Mouse (Mus musculus): ENCODE measurements around the gene Mib2.
"Not testable (repeated sequence)": the region's sequence is repeated elsewhere in the genome, so short reads cannot be mapped to it uniquely, and the experiment has no call there.

Mib2 gene

GRCm38 (mm10) chr4:155668689-155669597, at the start of gene Mib2:
Gene Mib2 (minus strand): TSS chr4:155669198.
- DNase-seq (ENCODE audit: low read depth, low spot score): peak; percentile 98

DNA sequence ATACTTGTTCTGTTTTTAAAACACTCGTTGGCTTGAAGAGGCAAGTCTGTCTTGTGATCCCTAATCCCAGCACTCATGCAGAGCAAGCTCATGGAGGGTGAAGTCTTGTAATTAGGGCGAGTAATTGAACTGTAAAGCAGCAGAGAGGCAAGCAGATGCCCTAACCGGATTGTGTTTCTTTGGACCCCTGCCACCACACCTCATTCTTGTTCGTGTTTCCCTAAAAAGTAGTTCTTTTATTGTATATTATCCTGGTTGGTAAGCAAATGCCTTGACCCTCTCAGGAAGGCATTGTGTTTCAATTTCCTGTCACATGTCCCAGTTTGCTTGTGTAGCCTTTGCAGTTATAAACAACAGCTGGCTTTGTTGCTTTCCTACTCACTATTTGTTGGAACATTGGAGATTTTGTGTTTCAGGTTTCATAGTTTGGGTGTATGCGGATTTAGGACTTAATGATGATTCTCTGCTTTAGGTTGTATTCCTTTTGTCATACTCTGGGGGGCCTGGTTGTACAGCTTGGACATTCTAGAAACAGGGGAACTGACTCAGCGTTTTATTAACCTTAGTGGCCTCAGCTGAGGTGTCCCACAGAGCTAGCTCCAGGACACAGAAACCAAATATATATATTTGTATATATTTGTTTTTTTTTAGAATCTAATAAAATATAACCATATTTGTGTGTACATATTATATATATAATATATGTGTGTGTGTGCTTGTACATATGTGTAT, 41.7 kb upstream of the Mib2 start:
- DNase-seq (ENCODE audit: low read depth, low spot score): no peak

- DNase-seq (ENCODE audit: low read depth, low spot score): no peak
Observed at GRCm38 (mm10) chr4:155708988-155709387, 40.0 kb upstream of the Mib2 start.

DNA sequence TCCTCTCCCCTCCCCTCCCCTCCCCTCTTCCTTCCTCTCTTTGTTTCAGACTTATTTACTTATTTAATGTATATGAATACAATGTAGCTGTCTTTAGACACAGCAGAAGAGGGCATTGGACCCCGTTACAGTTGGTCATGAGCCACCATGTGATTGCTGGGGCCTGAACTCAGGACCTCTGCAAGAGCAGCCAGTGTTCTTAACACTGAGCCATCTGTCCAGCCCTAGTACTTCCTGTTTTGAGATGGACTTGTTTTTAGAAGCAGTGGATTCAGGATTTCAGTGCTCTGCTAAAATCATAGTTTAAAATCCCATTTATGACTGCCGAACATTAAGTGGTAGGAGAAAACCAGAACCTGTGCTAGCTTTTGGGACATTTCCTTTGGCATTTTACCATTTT, 39.6 kb upstream of the Mib2 start:
- DNase-seq (ENCODE audit: low read depth, low spot score): no peak

DNA sequence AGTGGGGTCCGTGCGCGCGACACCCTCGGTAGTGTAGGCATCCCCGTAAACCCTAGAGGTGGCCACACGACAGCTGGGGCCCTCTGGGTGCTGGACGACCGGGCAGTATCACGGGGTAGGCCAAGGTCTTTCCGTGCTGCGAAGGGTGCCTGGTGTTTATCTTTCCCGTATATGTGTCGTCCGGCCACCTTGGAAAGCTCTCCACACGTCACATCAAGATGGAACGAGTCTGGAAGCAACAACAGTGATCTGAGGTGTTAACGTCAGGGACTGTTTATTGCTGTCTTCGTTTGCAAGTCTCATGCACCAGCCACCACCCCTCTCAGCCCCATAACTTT, 36.6 kb upstream of the Mib2 start:
- DNase-seq (ENCODE audit: low read depth, low spot score): no peak

GRCm38 (mm10) chr4:155704721-155705591, 36.0 kb upstream of the Mib2 start, which contains the start of gene Ssu72:
Gene Ssu72 (plus strand): TSS chr4:155704800.
- peak; percentile 96 for DNase-seq (ENCODE audit: low read depth, low spot score)

DNA sequence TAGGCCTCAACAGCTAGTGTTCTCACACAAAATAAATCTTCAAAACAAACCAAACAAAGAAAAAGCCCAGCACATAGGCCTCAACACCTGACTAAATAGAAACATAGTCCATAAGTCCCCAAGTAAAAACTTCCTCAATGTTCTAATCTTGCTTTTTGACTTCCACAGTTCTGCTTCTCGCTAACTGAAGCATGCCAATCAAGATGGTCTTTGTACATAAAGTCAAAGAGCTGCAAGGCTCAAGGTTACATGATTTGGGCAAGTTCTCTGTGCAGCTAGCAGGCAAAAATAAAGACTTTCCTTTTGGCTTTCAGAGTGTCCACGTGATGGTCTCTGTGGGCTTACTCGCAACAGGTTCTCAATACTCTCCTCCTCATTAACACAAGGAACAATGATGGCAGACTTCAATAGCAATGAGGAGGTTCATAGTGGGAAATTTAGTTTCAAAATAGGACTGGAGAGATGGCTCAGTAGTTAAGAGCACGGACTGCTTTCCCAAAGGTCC, 34.5 kb upstream of the Mib2 start:
- DNase-seq (ENCODE audit: low read depth, low spot score): no peak

DNA sequence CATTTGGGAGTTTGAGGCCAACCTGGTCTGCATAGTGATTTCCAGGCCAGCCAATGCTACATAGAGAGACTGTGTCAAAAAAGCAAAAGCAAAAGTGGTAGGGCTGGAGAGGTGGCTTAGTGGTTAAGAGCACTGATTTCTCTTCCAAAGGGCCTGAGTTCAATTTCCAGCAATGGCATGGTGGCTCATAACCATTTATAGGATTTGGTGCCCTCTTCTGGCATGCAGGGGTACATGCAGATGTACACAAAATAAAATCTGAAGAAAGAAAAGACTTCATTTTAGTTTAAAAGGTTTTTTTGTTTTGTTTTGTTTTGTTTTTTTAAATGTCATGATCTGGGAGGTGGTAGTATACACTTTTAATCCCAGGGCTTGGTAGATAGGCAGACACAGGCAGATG, 31.4 kb upstream of the Mib2 start:
- no peak for DNase-seq (ENCODE audit: low read depth, low spot score)

- DNase-seq (ENCODE audit: low read depth, low spot score): no peak
Observed at GRCm38 (mm10) chr4:155696261-155697255, 27.6 kb upstream of the Mib2 start.

GRCm38 (mm10) chr4:155695531-155696062, 26.6 kb upstream of the Mib2 start:
- DNase-seq (ENCODE audit: low read depth, low spot score): no peak

- DNase-seq (ENCODE audit: low read depth, low spot score): peak; percentile 66
Observed at GRCm38 (mm10) chr4:155694482-155695401, 25.7 kb upstream of the Mib2 start.

DNA sequence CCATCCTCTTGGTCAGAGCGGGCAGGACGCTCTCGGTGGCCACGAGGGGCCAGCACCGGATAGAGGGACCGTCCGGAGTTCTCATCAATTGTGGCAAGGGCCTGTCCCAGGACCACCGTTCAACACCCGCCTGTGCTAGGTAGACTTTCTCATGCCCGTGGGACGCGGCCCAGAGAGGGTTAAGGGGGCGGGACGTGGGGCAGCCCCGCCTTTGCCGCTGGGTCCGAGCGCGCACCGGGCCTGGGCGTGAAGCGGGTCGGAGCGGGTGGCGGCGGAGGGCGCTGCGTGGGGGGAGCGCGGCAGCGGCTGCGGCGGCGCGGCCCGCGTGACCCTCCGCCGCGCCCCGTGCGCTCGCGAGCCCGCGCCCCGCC, 25.1 kb upstream of the Mib2 start, which contains the start of gene Fndc10:
Gene Fndc10, plus strand, starts transcription at position 232 of the 371 bp plus-strand sequence.
- peak; percentile 49 for DNase-seq (ENCODE audit: low read depth, low spot score)

DNA sequence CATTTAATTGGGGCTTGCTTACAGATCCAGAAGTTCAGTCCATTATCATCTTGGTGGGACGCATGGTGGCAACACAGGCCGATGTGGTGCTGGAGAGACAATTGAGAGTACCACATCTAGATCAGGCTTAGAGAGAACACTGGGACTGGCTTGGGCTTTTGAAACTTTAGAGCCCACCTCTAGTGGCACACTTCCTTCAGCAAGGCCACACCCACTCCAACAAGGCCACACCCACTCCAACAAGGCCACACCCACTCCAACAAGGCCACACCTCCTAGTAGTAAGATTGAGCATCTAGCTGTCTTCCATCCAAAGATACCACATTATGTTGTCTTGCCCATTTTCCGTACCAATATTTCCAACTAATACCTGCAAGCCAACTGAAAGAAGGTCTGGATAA, 23.4 kb upstream of the Mib2 start:
- DNase-seq (ENCODE audit: low read depth, low spot score): no peak

GRCm38 (mm10) chr4:155690571-155691375, 21.8 kb upstream of the Mib2 start:
- no peak for DNase-seq (ENCODE audit: low read depth, low spot score)

GRCm38 (mm10) chr4:155687764-155688163, 18.8 kb upstream of the Mib2 start:
- DNase-seq (ENCODE audit: low read depth, low spot score): not testable (repeated sequence)

GRCm38 (mm10) chr4:155683670-155684277, 14.8 kb upstream of the Mib2 start:
- DNase-seq (ENCODE audit: low read depth, low spot score): not testable (repeated sequence)

DNA sequence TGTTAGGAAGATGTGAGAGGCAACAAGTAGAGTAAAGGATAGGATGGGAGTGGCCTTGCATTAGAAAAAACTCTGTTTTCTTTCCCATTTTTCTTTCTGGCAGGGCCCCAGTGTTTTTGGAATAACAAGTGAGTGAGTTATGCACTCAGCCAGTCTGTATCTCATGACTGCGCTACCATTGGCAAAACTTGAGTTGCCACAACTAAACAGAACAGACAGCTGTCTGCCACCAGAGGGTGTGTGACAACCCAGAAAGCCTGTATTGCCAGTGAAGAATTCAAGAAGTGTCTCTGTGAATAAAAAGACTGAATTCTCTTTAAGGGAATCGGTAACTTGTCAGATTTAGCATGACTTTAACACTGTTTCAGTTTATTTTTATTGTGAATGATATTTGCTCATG, 7.0 kb upstream of the Mib2 start:
- no peak for DNase-seq (ENCODE audit: low read depth, low spot score)

GRCm38 (mm10) chr4:155672082-155672481, 3.1 kb upstream of the Mib2 start:
- DNase-seq (ENCODE audit: low read depth, low spot score): no peak

Measured in mesoderm, embryonic 11.5 days (tissue).